Mouse (Mus musculus) hindbrain, embryonic 12.5 days (tissue): ENCODE data around the gene Spata18. TPM values are rescaled to one million over a fixed set of nuclear protein-coding genes. Genes with fewer than 3 reads are reported as not detected.

Experiments
- ATAC-seq: fragments of 200-750 bp; cut with Nextera tagmentation; 2 replicates; pipeline ENCODE4 v1.8.0; 2017; ENCODE audit warnings: moderate TSS enrichment; ENCODE audit not compliant: low FRiP score
- H3K27ac ChIP-seq: fragments of 300-500 bp; sonication (generic); 2 replicates; pipeline ENCODE4 v1.5.1; 2016; ENCODE audit warnings: mild to moderate bottlenecking
- H3K27me3 ChIP-seq: fragments of 300-500 bp; sonication (generic); 2 replicates; pipeline ENCODE4 v1.6.1; 2016; ENCODE audit warnings: mild to moderate bottlenecking
- H3K36me3 ChIP-seq: fragments of 300-500 bp; sonication (generic); 2 replicates; pipeline ENCODE4 v1.6.1; 2016; ENCODE audit warnings: mild to moderate bottlenecking
- H3K4me1 ChIP-seq: fragments of 300-500 bp; sonication (generic); 2 replicates; pipeline ENCODE4 v1.6.1; 2016
- H3K4me2 ChIP-seq: fragments of 300-500 bp; sonication (generic); replicated peaks from 2 replicates; pipeline ENCODE4 v1.6.1; 2016; ENCODE audit warnings: mild to moderate bottlenecking
- H3K4me3 ChIP-seq: fragments of 300-500 bp; sonication (generic); 2 replicates; pipeline ENCODE4 v1.5.1; 2016; ENCODE audit warnings: mild to moderate bottlenecking
- H3K9ac ChIP-seq: fragments of 300-500 bp; sonication (generic); 2 replicates; pipeline ENCODE4 v1.6.1; 2016; ENCODE audit warnings: mild to moderate bottlenecking, moderate library complexity
- H3K9me3 ChIP-seq: fragments of 300-500 bp; sonication (generic); replicated peaks from 2 replicates; pipeline ENCODE4 v1.6.1; 2016; ENCODE audit warnings: mild to moderate bottlenecking
- WGBS: fragments of 180-500 bp; shearing (Covaris S2); methylation state at CpG from one replicate; pipeline ENCODE4 v1.1.7; 2016; 5-methylcytosine and 5-hydroxymethylcytosine counted together
- polyA plus RNA-seq: library from polyadenylated mRNA; unstranded; fragments of >200 nt; fragmentation: Nextera tagmentation; extraction: Ambion mirVana; gene quantifications from 2 replicates; pipeline ENCODE4 v1.2.1, GENCODE M21; 2016

Spata18 gene
- polyA plus RNA-seq, 1 experiment from 2014 or later = 0.90 TPM

DNA sequence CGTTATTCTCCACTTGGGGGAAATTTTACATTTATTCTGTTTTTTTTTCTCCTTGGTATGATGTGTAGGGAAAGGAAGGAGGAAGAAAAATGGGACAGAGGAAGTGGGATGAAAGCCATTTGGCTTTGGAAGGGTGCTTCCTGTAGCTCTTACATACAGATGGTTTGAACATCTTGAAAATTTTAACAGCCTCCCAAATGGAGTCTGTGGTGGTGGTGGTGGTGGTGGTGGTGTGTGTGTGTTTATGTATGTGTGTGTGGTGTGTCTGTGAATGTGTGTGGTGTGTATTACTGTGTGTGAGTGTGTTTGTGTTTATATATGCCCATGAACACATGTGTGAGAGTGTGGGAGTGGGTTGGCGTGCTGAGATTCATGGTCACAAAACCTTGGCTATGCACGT is 24.4 kb downstream of the Spata18 start:
- no peak for ATAC-seq
- H3K27me3 ChIP-seq = no peaks in the 10 kb centered on the region
- H3K36me3 ChIP-seq = no peaks in the 10 kb centered on the region
- no peak overlapping the region for H3K9ac ChIP-seq
- H3K27ac ChIP-seq = no peak overlapping the region
- no peak overlapping the region for H3K4me2 ChIP-seq
- H3K4me3 ChIP-seq = no peak overlapping the region
- WGBS = 91% methylated on average over 3 of the region's 3 CpGs
- H3K9me3 ChIP-seq = no peaks in the 10 kb centered on the region
- no peaks in the 10 kb centered on the region for H3K4me1 ChIP-seq

DNA sequence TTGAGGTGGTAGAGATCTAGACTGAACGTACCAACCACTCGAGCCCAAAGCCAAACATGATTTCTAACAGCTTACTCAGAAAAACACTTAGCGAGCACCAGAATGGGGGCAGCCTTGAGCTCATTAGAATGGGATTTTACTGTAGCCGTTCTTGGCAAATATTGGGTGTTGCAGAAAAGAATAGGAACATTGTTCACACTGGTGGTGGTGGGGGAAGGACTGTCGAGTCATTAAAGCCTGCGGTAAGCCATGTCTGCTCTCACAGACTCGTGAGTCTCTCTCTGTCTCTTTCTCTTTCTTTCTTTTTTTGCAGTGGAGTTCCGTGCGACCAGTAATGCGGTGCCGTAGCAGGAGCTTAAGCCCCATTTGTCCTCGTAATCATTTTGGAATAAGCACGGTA is 25.4 kb downstream of the Spata18 start:
- Histone ChIP-seq H3K27me3 (no peaks in the 10 kb centered on the region), H3K4me1 (no peaks in the 10 kb centered on the region), H3K36me3 (no peaks in the 10 kb centered on the region), H3K9me3 (no peaks in the 10 kb centered on the region), H3K27ac (no peak overlapping the region), H3K4me3 (no peak overlapping the region), H3K4me2 (no peak overlapping the region), H3K9ac (no peak overlapping the region)
- WGBS = 76% methylated on average over 13 of the region's 13 CpGs
- ATAC-seq = no peak

DNA sequence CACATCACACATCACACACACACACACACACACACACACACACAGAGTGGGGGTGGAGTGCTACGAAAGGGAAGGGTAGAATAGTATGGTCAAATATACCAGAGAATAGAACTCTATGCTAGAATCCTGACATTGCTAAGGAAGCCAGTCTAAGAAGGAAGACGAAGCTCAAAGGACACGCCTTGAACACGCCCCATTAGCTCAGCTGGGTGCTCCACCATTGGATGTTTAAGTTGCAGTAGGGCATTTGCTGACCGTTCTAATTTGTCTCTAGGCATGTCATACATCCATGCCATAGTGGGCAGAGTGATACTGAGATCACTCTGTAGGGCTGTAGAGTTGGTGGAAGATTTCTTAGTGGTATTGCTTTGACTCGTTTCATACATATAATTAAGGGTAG is 32.0 kb downstream of the Spata18 start:
- Histone ChIP-seq H3K9me3 (no peaks in the 10 kb centered on the region), H3K4me1 (no peaks in the 10 kb centered on the region), H3K9ac (no peak overlapping the region), H3K4me3 (no peak overlapping the region), H3K4me2 (no peak overlapping the region), H3K36me3 (no peaks in the 10 kb centered on the region), H3K27me3 (no peaks in the 10 kb centered on the region), H3K27ac (no peak overlapping the region)
- 80% methylated on average over 6 of the region's 6 CpGs for WGBS
- no peak for ATAC-seq

DNA sequence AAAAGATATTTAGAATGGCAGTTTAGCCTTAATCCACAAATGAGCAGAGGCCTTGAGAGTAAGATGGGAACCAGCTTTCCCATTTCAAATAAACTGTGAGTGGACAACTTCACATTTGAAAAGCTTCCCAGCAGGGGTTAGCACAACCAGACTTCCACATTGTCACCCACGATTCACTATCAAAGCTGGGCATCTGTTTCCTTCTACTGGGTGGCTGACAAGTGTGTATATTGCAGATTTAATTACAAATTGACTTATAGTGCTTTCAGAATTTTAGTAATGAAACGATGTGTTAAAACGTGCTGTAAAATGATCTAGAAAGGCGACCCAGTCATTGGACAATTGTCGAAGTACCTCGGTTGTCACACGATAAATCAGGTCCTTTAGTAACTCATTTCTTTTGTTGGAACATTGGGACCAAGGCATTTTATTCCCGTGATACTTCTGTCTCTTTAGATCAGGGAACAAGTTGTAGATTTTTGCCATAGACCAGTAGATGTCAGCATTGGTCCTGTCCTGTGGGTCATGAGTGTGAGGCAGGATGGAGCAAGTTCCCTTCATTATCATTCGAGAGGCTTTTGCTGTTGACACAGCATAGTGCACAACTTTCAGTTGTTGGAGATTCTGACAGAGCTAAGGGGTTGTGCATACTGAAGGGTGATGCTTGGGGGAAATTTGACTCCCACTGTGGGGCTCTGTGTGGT is 32.7 kb downstream of the Spata18 start:
- no peak for ATAC-seq
- WGBS = 59% methylated on average over 9 of the region's 9 CpGs
- Histone ChIP-seq H3K4me2 (no peak overlapping the region), H3K27ac (no peak overlapping the region), H3K27me3 (no peaks in the 10 kb centered on the region), H3K4me3 (no peak overlapping the region), H3K9me3 (no peaks in the 10 kb centered on the region), H3K9ac (no peak overlapping the region), H3K4me1 (no peaks in the 10 kb centered on the region), H3K36me3 (no peaks in the 10 kb centered on the region)

DNA sequence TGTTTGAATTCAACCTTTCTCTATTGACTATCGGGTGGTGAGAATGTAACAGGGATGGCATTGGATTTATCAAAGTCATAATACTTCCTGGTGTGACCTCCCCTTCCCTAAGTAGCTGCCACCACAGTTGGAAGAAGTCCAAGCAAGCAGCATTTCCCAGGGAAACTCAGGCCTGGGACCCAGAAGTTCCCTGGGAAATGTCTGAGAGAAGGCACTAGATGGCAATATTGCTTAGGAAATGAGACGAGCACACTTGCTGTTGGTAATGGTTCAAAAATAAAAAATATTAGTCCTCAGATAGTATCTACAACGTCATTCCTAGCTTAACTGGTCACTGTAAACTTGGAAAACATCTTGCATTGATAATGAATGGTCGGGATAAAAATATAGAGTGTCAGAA is 35.0 kb downstream of the Spata18 start:
- ATAC-seq = no peak
- WGBS = 30% methylated on average over 4 of the region's 4 CpGs
- Histone ChIP-seq H3K36me3 (no peaks in the 10 kb centered on the region), H3K4me3 (no peak overlapping the region), H3K9ac (no peak overlapping the region), H3K4me1 (no peaks in the 10 kb centered on the region), H3K4me2 (no peak overlapping the region), H3K9me3 (no peaks in the 10 kb centered on the region), H3K27me3 (no peaks in the 10 kb centered on the region), H3K27ac (no peak overlapping the region)

DNA sequence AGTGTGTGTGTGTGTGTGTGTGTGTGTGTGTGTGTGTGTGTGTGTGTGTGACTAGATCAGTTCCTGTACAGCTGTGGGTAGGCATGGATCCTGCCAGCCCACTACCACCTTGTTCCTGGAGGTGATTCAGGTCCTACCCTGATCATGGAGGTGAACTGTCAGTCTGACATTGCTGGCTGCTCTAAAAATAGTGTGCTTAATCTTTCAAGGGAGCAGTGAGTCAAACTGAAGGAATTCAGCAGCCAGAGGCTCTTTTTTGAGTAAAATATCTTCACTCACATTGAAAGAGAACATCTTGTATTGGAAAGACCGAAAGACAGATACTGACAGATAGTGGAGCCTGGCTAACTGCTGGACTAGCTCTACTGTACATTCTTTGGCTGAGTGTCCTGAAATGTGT is 37.4 kb downstream of the Spata18 start:
- Histone ChIP-seq H3K27me3 (no peaks in the 10 kb centered on the region), H3K36me3 (no peaks in the 10 kb centered on the region), H3K4me3 (no peak overlapping the region), H3K27ac (no peak overlapping the region), H3K9ac (no peak overlapping the region), H3K4me2 (no peak overlapping the region), H3K9me3 (no peaks in the 10 kb centered on the region), H3K4me1 (no peaks in the 10 kb centered on the region)
- no peak for ATAC-seq
- WGBS = 94% methylated on average over 1 of the region's 1 CpGs

DNA sequence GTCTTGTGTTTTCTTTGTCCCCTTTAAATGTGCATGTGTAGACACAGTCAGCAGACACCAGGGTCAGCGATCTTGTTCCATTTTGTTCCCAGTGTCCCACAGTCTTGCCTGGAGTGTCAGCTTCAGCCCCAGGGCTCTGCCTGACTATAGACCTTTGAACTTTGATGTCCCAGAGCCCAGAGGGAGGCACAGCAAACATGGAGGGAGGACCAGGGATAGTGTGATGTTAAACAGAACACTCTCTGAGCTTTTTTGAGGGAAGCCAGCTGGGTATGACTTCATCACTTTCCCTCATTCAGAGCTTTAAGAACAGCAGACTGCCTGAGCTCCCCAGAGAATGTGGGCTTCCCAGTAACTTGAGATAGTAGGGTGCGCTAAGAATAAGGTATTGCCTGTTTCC is 39.0 kb downstream of the Spata18 start:
- no peak for ATAC-seq
- 55% methylated on average over 2 of the region's 2 CpGs for WGBS

DNA sequence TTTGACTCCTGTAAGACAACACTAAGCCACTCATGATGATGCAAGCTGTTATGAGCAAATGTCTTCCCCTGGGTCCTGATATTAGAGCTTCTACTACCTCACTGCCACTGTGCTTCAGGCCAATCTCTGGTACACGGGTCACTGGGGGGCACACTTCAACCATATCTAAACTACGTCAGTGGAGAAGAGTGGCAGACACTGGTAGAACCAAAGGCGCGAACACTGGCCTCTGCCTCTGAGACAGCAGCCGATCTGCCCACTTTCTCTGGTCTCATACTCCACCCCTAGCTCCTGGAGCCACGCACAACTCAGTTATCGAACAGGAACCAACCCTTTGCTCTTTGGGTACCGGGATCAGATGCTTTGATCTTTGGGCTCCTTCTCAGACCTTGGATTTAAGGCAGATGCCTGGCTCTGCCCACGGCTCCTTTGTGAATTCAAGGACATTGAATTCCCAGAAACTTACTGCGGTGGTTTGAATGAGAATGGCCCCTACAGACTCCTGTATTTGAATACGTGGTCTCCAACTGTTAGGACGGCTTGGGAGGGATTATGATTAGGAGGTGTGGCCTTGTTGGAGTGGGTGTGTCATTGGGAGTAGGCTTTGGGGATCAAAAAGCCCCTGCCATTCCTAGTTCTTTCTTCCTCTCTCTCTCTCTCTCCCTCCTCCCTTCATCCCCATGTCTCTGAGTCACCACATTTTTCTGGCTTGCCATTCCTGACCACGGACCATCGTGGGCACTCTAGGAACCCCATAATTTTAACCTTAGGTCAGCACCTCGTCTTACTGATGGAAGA is 40.7 kb downstream of the Spata18 start:
- H3K27me3 ChIP-seq = no peaks in the 10 kb centered on the region
- H3K4me3 ChIP-seq = no peak overlapping the region
- H3K36me3 ChIP-seq = no peaks in the 10 kb centered on the region
- no peak for ATAC-seq
- no peak overlapping the region for H3K9ac ChIP-seq
- no peaks in the 10 kb centered on the region for H3K9me3 ChIP-seq
- no peaks in the 10 kb centered on the region for H3K4me1 ChIP-seq
- H3K27ac ChIP-seq = no peak overlapping the region
- H3K4me2 ChIP-seq = no peak overlapping the region
- 34% methylated on average over 15 of the region's 15 CpGs for WGBS

More for the DNA sequence above, 39.0 kb downstream of the Spata18 start:
- no peak overlapping the region for H3K27ac ChIP-seq
- no peaks in the 10 kb centered on the region for H3K27me3 ChIP-seq
- H3K4me1 ChIP-seq = no peaks in the 10 kb centered on the region
- H3K36me3 ChIP-seq = no peaks in the 10 kb centered on the region
- no peak overlapping the region for H3K4me3 ChIP-seq
- no peak overlapping the region for H3K9ac ChIP-seq
- H3K9me3 ChIP-seq = no peaks in the 10 kb centered on the region
- H3K4me2 ChIP-seq = no peak overlapping the region

DNA sequence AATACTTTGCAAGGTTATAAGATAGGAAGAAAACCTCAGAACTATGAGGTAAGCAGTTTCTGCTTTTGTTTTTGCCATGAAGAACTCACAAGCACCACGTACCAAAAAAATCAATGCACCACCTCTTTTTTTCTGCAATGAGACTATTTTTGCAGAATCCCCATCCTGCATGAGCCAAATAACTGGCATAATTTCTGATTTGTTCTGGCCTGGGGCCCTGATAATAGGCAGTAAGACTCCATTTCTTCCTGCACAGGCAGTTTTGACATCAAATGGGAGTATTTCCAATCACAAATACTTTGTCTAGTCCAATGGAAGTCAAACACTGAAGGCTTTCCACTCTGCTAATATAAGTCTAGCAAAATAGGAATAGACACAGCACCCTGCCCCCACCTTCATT is 42.6 kb downstream of the Spata18 start:
- WGBS = 87% methylated on average over 1 of the region's 1 CpGs
- H3K27ac ChIP-seq = no peak overlapping the region
- no peaks in the 10 kb centered on the region for H3K9me3 ChIP-seq
- no peak for ATAC-seq
- no peaks in the 10 kb centered on the region for H3K27me3 ChIP-seq
- no peaks in the 10 kb centered on the region for H3K4me1 ChIP-seq
- H3K4me2 ChIP-seq = no peak overlapping the region
- H3K36me3 ChIP-seq = no peaks in the 10 kb centered on the region
- H3K9ac ChIP-seq = no peak overlapping the region
- no peak overlapping the region for H3K4me3 ChIP-seq

DNA sequence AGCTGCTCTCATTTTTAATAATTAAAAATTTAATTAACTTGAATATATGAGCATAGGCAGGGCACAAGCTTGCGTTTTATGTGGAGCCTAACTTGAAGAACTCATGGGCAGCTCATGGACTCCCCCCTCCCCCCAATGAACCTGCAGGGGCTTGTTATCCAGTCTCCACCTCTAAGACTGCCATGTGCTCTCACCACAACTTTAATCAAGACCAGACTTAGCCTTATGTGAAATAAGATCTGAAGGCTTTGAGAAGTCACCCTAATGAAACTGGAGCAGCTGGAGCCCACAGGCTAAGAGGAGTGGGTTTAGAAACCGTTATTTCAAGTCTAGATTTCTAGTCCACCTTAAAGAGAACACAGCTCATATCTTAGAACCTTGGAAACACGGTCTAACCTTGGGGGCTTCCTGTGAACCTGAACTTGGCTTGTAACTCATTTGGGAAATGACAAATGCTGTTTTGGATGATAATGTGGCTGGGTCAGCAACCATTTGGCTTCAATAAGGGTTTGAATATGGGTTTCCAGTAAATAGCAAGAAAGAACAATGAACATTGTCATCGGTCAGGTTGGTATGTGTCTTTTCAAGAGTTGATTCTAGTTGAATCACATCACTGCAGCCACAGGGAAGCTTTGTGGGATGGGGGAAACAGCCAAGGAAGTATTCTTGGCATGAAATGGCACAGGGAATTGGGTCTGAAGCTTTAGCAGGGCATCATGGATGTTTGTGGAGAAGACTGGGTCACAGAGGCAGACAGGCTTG is 43.3 kb downstream of the Spata18 start:
- Histone ChIP-seq H3K36me3 (no peaks in the 10 kb centered on the region), H3K27me3 (no peaks in the 10 kb centered on the region), H3K9ac (no peak overlapping the region), H3K4me1 (no peaks in the 10 kb centered on the region), H3K9me3 (no peaks in the 10 kb centered on the region), H3K4me2 (no peak overlapping the region), H3K4me3 (no peak overlapping the region), H3K27ac (no peak overlapping the region)
- no peak for ATAC-seq
- 76% methylated on average over 4 of the region's 4 CpGs for WGBS

DNA sequence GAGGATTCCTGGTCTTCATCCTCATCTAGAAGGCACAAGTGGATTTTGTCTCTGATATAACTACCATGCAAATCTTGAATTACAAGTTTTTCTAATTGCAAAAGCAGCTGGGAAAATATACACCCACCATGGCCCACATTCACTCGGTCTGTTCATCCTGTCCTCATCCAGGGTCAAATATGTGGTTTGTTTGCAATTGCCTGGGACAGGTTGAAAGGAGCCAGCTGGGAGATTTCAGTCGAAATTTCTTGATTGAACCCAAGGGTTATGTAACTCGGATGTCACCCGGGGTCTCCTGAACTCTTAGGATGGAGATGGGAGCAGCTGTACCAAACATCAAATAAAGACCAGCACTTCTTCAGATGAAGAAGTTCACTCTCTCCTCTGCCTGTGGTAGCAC is 46.5 kb downstream of the Spata18 start:
- Histone ChIP-seq H3K4me1 (no peaks in the 10 kb centered on the region), H3K27me3 (no peaks in the 10 kb centered on the region), H3K9ac (no peak overlapping the region), H3K4me2 (no peak overlapping the region), H3K9me3 (no peaks in the 10 kb centered on the region), H3K36me3 (no peaks in the 10 kb centered on the region), H3K27ac (no peak overlapping the region), H3K4me3 (no peak overlapping the region)
- WGBS = 80% methylated on average over 4 of the region's 4 CpGs
- no peak for ATAC-seq

DNA sequence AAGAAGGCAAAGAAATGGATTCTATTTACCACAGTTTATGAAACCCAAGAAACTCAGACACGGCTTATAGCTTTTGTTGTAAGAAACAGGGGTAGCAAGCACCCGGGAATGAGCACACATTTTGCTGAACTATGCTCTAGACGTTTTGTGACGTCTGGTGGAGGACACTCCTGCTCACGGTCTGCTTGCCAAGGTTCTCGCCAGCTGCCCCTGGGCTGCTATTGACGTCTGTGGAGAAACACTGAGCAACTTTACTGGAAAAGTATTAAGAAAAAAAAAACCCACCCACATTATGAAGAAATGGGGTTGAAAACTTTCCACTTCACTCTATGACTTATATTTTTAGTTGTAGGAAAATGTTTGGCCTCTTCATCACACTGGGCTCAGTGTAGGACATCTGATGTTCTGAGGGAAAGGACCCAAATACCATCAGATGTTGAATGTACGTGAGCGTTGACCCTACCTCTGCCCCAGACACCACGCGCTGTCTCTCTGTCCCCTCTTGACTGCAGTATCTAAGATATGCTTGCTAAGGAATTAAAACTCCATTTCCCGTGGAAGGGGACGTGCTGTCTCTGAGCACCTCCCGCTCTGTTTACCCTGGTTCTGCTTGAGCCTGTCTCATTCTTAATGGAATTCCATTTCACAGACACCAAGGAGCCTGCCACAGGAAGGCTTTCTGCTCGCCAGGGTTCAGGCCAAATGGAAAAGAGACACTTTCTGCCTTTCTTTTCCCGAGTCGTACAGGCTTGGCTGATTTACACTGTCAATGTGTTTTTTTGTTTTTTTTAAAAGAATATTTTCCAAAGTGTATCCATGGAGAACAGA is 50.1 kb downstream of the Spata18 start:
- WGBS = 79% methylated on average over 17 of the region's 17 CpGs
- Histone ChIP-seq H3K4me1 (no peaks in the 10 kb centered on the region), H3K4me2 (no peak overlapping the region), H3K27me3 (no peaks in the 10 kb centered on the region), H3K27ac (no peak overlapping the region), H3K36me3 (no peaks in the 10 kb centered on the region), H3K4me3 (no peak overlapping the region), H3K9me3 (no peaks in the 10 kb centered on the region), H3K9ac (no peak overlapping the region)
- ATAC-seq = no peak
